Comparison of ENCODE assay signal across 8 mouse cellular contexts in genomic region chr6:17282159-17282558, GRCm38 (mm10). TPM values are rescaled to one million over a fixed set of nuclear protein-coding genes. Genes with fewer than 3 reads are reported as not detected.
A peak's percentile ranks its signal among the peaks of the same experiment; 100 is the strongest.
DNase-seq lines count a peak whose midpoint lies in the region; ATAC-seq and TF ChIP-seq lines count a peak whose summit lies in the region.

No protein-coding gene starts in this region.

- peaks cover 2% of the 10 kb centered on the region; the same call in 1 of the 2 replicates for H3K4me1 ChIP-seq in cortical plate, adult 2 months (ENCODE audit: control insufficient read depth, insufficient read depth, low read length)
- peaks cover 10% of the 10 kb centered on the region for H3K4me1 ChIP-seq in hindbrain, embryonic 13.5 days (replicated peaks)
- H3K4me1 ChIP-seq in limb, embryonic 15.5 days: peaks cover 16% of the 10 kb centered on the region

- no peak for TF ChIP-seq CTCF in cortical plate, adult 2 months (IDR thresholded peaks at IDR 0.05; ENCODE audit: extremely low read depth, insufficient read depth, low read length)

- TF ChIP-seq POLR2A in cortical plate, adult 2 months (IDR thresholded peaks at IDR 0.05; ENCODE audit: extremely low read depth, insufficient read depth, low read length): no peak

- H3K9ac ChIP-seq in hindbrain, embryonic 13.5 days: no peak overlapping the region
- no peak overlapping the region for H3K9ac ChIP-seq in limb, embryonic 15.5 days

- ATAC-seq in hindbrain, embryonic 13.5 days (ENCODE audit: low FRiP score): no peak
- ATAC-seq in limb, embryonic 15.5 days (ENCODE audit: insufficient number of reproducible peaks, low FRiP score, low TSS enrichment, low read depth): no peak
- ATAC-seq in granulocyte monocyte progenitor cell, adult 5-6 weeks (replicated peaks; ENCODE audit: poor library complexity, severe bottlenecking): no peak

- no peaks in the 10 kb centered on the region for H3K36me3 ChIP-seq in hindbrain, embryonic 13.5 days
- no peaks in the 10 kb centered on the region for H3K36me3 ChIP-seq in limb, embryonic 15.5 days

- no peaks in the 10 kb centered on the region for H3K9me3 ChIP-seq in hindbrain, embryonic 13.5 days
- H3K9me3 ChIP-seq in limb, embryonic 15.5 days: no peaks in the 10 kb centered on the region

- H3K27me3 ChIP-seq in hindbrain, embryonic 13.5 days: peaks cover 12% of the 10 kb centered on the region; the same call in 1 of the 2 replicates
- H3K27me3 ChIP-seq in limb, embryonic 15.5 days: 0 out of 2 replicates have a peak, but pooled peaks cover 4% of the 10 kb centered on the region

- DNase-seq in gastrocnemius, adult 8-10 months (ENCODE audit: low spot score in 2 of 2): peak; percentile 5 to 15
- no peak for DNase-seq in gastrocnemius, postnatal 10 days
- peak; percentile 2 for DNase-seq in naive thymus-derived CD4-positive, alpha-beta T cell, adult 2 months (ENCODE audit: low read depth)
- no peak for DNase-seq in natural killer cell, adult 2 months (ENCODE audit: low spot score in 2 of 2)

- peak overlapping the region; percentile 76 for H3K4me2 ChIP-seq in hindbrain, embryonic 13.5 days
- H3K4me2 ChIP-seq in limb, embryonic 15.5 days: peak overlapping the region; percentile 89

- 43% methylated on average over 5 of the region's 5 CpGs for WGBS in hindbrain, embryonic 13.5 days
- 29% methylated on average over 5 of the region's 5 CpGs for WGBS in limb, embryonic 15.5 days

- no peak overlapping the region for H3K27ac ChIP-seq in cortical plate, adult 2 months (ENCODE audit: insufficient read depth, low read length)
- no peak overlapping the region for H3K27ac ChIP-seq in hindbrain, embryonic 13.5 days
- H3K27ac ChIP-seq in limb, embryonic 15.5 days: peak overlapping the region; percentile 81

- peak overlapping the region; percentile 45 for H3K4me3 ChIP-seq in cortical plate, adult 2 months (ENCODE audit: insufficient read depth, low read length)
- no peak overlapping the region; the same call in 1 of the 2 replicates for H3K4me3 ChIP-seq in hindbrain, embryonic 13.5 days
- peak overlapping the region; percentile 52 for H3K4me3 ChIP-seq in limb, embryonic 15.5 days

RNA-seq across cellular contexts. Expression of gene Cav2, which starts 1.2 kb away (rescaled TPM):
- 10 to 100 TPM in 3 of 4 experiments, 1 to 10 TPM in 1; 8.5 to 18.9 (median 12.4) TPM for total RNA-seq in gastrocnemius, adult 8-10 months (2022)
- total RNA-seq in gastrocnemius, postnatal 10 days (2021): 10 to 100 TPM; 30.6 to 33.4 TPM
- 31.8 and 32.4 TPM in 2 replicates for polyA plus RNA-seq in cortical plate, adult 2 months (2012; rRNA removed)
- 11.3 and 11.5 TPM in 2 replicates for polyA plus RNA-seq in hindbrain, embryonic 13.5 days (2015; fragmentation: Nextera tagmentation; extraction: Ambion mirVana)
- 32.6 and 38.6 TPM in 2 replicates for polyA plus RNA-seq in limb, embryonic 15.5 days (2015; fragmentation: Nextera tagmentation; extraction: Ambion mirVana)
- total RNA-seq in granulocyte monocyte progenitor cell, adult 5-6 weeks (2014; fragmentation: Nextera tagmentation): 1.1 and 1.5 TPM in 2 replicates
- total RNA-seq in granulocyte monocyte progenitor cell, adult 5-6 weeks (2017): 0.57 and 0.82 TPM in 2 replicates

RNA-seq across cellular contexts. Expression of gene Cav1, which starts 24.0 kb away (rescaled TPM):
- 100 to 1,000 TPM in 1 of 4 experiments, 10 to 100 TPM in 3; 58.0 to 113 (median 69.8) TPM for total RNA-seq in gastrocnemius, adult 8-10 months (2022)
- 100 to 1,000 TPM; 308 to 358 TPM for total RNA-seq in gastrocnemius, postnatal 10 days (2021)
- polyA plus RNA-seq in cortical plate, adult 2 months (2012; rRNA removed): 22.5 and 25.1 TPM in 2 replicates
- 19.6 and 19.8 TPM in 2 replicates for polyA plus RNA-seq in hindbrain, embryonic 13.5 days (2015; fragmentation: Nextera tagmentation; extraction: Ambion mirVana)
- 245 and 304 TPM in 2 replicates for polyA plus RNA-seq in limb, embryonic 15.5 days (2015; fragmentation: Nextera tagmentation; extraction: Ambion mirVana)
- not detected in 2 replicates for total RNA-seq in granulocyte monocyte progenitor cell, adult 5-6 weeks (2014; fragmentation: Nextera tagmentation)
- total RNA-seq in granulocyte monocyte progenitor cell, adult 5-6 weeks (2017): not detected in 2 replicates

Comparison
In these comparisons a context has a peak if more than half of its experiments do, and no peak if none do; other contexts are left out.
1. DNase-seq: peak in gastrocnemius, adult 8-10 months (2 of 2) and naive thymus-derived CD4-positive, alpha-beta T cell, adult 2 months (single experiment); none in gastrocnemius, postnatal 10 days (single experiment) and natural killer cell, adult 2 months (0 of 2).
2. RNA of gene Cav1, which starts 24.0 kb away (total RNA-seq): 308 to 358 TPM in gastrocnemius, postnatal 10 days and 58.0 to 113 TPM in gastrocnemius, adult 8-10 months; not detected in granulocyte monocyte progenitor cell, adult 5-6 weeks; every median in the first group is over 10 times any median in the second.